11 mouse cellular contexts compared by ENCODE assay signal in the genomic region with DNA sequence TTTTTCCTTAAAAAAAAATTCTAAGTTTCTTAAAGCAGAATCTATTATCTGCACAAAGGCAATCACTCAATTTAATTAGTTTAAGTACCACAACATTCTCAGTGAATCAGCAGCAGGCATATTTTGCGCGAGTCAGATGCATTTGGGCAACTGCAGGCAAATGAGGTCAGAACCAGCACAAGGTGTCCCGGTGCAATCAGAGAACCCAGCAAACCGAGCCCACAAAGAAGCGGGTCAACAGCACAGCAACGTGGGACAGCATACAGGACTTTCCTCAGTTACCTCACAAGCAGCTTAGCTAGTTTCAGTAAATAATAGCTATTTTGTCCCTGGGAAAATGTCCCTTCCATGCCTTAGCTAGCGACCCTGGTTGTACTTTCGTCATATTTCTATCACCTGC. TPM values are rescaled to one million over a fixed set of nuclear protein-coding genes. Genes with fewer than 3 reads are reported as not detected.
DNase-seq lines count a peak whose midpoint lies in the region; ATAC-seq and TF ChIP-seq lines count a peak whose summit lies in the region.
"Had no signal": no experiment of that assay in that cellular context is flagged by ENCODE, and none has a peak within 500 bp of the region (broad histone marks: within the 10 kb centered on the region; RNA-seq: fewer than 3 reads in every experiment).

No protein-coding gene starts in this region.

- no peak overlapping the region for H3K9ac ChIP-seq in limb, embryonic 12.5 days (replicated peaks)
- H3K9ac ChIP-seq in embryonic facial prominence, embryonic 15.5 days = no peak overlapping the region
- no peak overlapping the region for H3K9ac ChIP-seq in limb, embryonic 14.5 days (ENCODE audit: low read depth, low read length, severe bottlenecking)
- H3K9ac ChIP-seq in hindbrain, embryonic 12.5 days = no peak overlapping the region
- H3K9ac ChIP-seq: liver, embryonic 15.5 days had no signal

- no peak for TF ChIP-seq POLR2A in limb, embryonic 14.5 days (IDR thresholded peaks at IDR 0.05; ENCODE audit: borderline replicate concordance, extremely low read depth, insufficient read depth, insufficient read length)

- H3K36me3 ChIP-seq in limb, embryonic 12.5 days = no peaks in the 10 kb centered on the region
- H3K36me3 ChIP-seq in limb, embryonic 10.5 days = no peaks in the 10 kb centered on the region
- H3K36me3 ChIP-seq in embryonic facial prominence, embryonic 15.5 days = no peaks in the 10 kb centered on the region
- no peaks in the 10 kb centered on the region for H3K36me3 ChIP-seq in limb, embryonic 14.5 days (ENCODE audit: control insufficient read depth, insufficient read depth, low read length)
- H3K36me3 ChIP-seq in hindbrain, embryonic 12.5 days = no peaks in the 10 kb centered on the region
- H3K36me3 ChIP-seq: liver, embryonic 15.5 days had no signal

- H3K4me3 ChIP-seq in limb, embryonic 12.5 days (replicated peaks) = no peak overlapping the region
- H3K4me3 ChIP-seq in limb, embryonic 10.5 days = no peak overlapping the region
- H3K4me3 ChIP-seq in embryonic facial prominence, embryonic 15.5 days (replicated peaks) = peak overlapping the region; percentile 37
- H3K4me3 ChIP-seq in limb, embryonic 14.5 days (replicated peaks; ENCODE audit: low read length) = peak overlapping the region; percentile 21; the same call in 1 of the 2 replicates
- no peak overlapping the region for H3K4me3 ChIP-seq in hindbrain, embryonic 12.5 days

- WGBS in limb, embryonic 12.5 days = 65% methylated on average over 8 of the region's 8 CpGs
- 71% methylated on average over 8 of the region's 8 CpGs for WGBS in limb, embryonic 10.5 days
- 58% methylated on average over 8 of the region's 8 CpGs for WGBS in embryonic facial prominence, embryonic 15.5 days
- 61% methylated on average over 8 of the region's 8 CpGs for WGBS in limb, embryonic 14.5 days
- 74% methylated on average over 8 of the region's 8 CpGs for WGBS in hindbrain, embryonic 12.5 days

- no peaks in the 10 kb centered on the region for H3K27me3 ChIP-seq in limb, embryonic 12.5 days
- no peaks in the 10 kb centered on the region for H3K27me3 ChIP-seq in limb, embryonic 10.5 days (ENCODE audit: low read depth, poor library complexity, severe bottlenecking)
- H3K27me3 ChIP-seq in embryonic facial prominence, embryonic 15.5 days = no peaks in the 10 kb centered on the region
- H3K27me3 ChIP-seq in limb, embryonic 14.5 days (ENCODE audit: control insufficient read depth, insufficient read depth, low read length) = no peaks in the 10 kb centered on the region
- H3K27me3 ChIP-seq in hindbrain, embryonic 12.5 days = no peaks in the 10 kb centered on the region
- H3K27me3 ChIP-seq: forebrain, embryonic 13.5 days had no signal

- peak; percentile 81 to 94 for DNase-seq in adrenal gland, adult (ENCODE audit: inconsistent age in 2 of 2, low spot score in 1 of 2)
- no peak for DNase-seq in adrenal gland, postnatal 4 days (ENCODE audit: low spot score in 2 of 2)
- no peak for DNase-seq in limb, embryonic 10.5 days (ENCODE audit: low spot score)
- no peak for DNase-seq in limb, embryonic 14.5 days (ENCODE audit: low spot score)
- no peak for DNase-seq in cerebellum, postnatal 14 days
- DNase-seq: cerebellum, adult 2 months had no signal

- no peak for ATAC-seq in limb, embryonic 12.5 days (ENCODE audit: insufficient number of reproducible peaks, insufficient read depth, low FRiP score, low TSS enrichment, low read depth)
- no peak for ATAC-seq in embryonic facial prominence, embryonic 15.5 days (ENCODE audit: insufficient number of reproducible peaks, low FRiP score, low TSS enrichment, low read depth)
- ATAC-seq in limb, embryonic 14.5 days (ENCODE audit: low FRiP score, low read depth) = no peak
- no peak for ATAC-seq in hindbrain, embryonic 12.5 days (ENCODE audit: low FRiP score)

- H3K9me3 ChIP-seq in limb, embryonic 12.5 days = no peaks in the 10 kb centered on the region
- H3K9me3 ChIP-seq in limb, embryonic 10.5 days (replicated peaks) = no peaks in the 10 kb centered on the region
- H3K9me3 ChIP-seq in embryonic facial prominence, embryonic 15.5 days (replicated peaks) = no peaks in the 10 kb centered on the region
- H3K9me3 ChIP-seq in limb, embryonic 14.5 days (ENCODE audit: control insufficient read depth, low read length) = no peaks in the 10 kb centered on the region
- H3K9me3 ChIP-seq in hindbrain, embryonic 12.5 days (replicated peaks) = no peaks in the 10 kb centered on the region
- H3K9me3 ChIP-seq: forebrain, embryonic 13.5 days; liver, embryonic 15.5 days had no signal

- peaks cover 16% of the 10 kb centered on the region for H3K4me1 ChIP-seq in limb, embryonic 12.5 days (replicated peaks)
- peaks cover 15% of the 10 kb centered on the region for H3K4me1 ChIP-seq in limb, embryonic 10.5 days
- peaks cover 12% of the 10 kb centered on the region for H3K4me1 ChIP-seq in embryonic facial prominence, embryonic 15.5 days
- peaks cover 10% of the 10 kb centered on the region for H3K4me1 ChIP-seq in limb, embryonic 14.5 days (ENCODE audit: control insufficient read depth, insufficient read depth, low read length)
- peaks cover 7% of the 10 kb centered on the region for H3K4me1 ChIP-seq in hindbrain, embryonic 12.5 days
- H3K4me1 ChIP-seq: liver, embryonic 15.5 days had no signal

- H3K4me2 ChIP-seq in limb, embryonic 12.5 days = peak overlapping the region; percentile 56; the same call in 1 of the 2 replicates
- peak overlapping the region; percentile 50 for H3K4me2 ChIP-seq in embryonic facial prominence, embryonic 15.5 days (replicated peaks)
- 0 out of 2 replicates have a peak overlapping the region, but pooled peaks have one; percentile 1 for H3K4me2 ChIP-seq in limb, embryonic 14.5 days (replicated peaks; ENCODE audit: low read depth, low read length, severe bottlenecking)
- H3K4me2 ChIP-seq in hindbrain, embryonic 12.5 days (replicated peaks) = no peak overlapping the region

- H3K27ac ChIP-seq in limb, embryonic 12.5 days = no peak overlapping the region
- H3K27ac ChIP-seq in limb, embryonic 10.5 days = no peak overlapping the region
- no peak overlapping the region for H3K27ac ChIP-seq in embryonic facial prominence, embryonic 15.5 days (replicated peaks)
- no peak overlapping the region for H3K27ac ChIP-seq in limb, embryonic 14.5 days (replicated peaks; ENCODE audit: low read depth, low read length)
- H3K27ac ChIP-seq in hindbrain, embryonic 12.5 days = no peak overlapping the region
- H3K27ac ChIP-seq: forebrain, embryonic 13.5 days; liver, embryonic 15.5 days had no signal

RNA-seq across cellular contexts. Expression of a gene that starts 35.9 kb away (rescaled TPM):
- 10 to 100 TPM; 54.2 to 55.2 TPM for total RNA-seq in adrenal gland, postnatal 4 days (2021)
- 1.6 and 2.5 TPM in 2 replicates for polyA plus RNA-seq in limb, embryonic 12.5 days (2016; fragmentation: Nextera tagmentation; extraction: Ambion mirVana)
- 0.75 and 0.88 TPM in 2 replicates for polyA plus RNA-seq in limb, embryonic 10.5 days (2016; fragmentation: Nextera tagmentation; extraction: Ambion mirVana)
- 7.6 and 10.6 TPM in 2 replicates for polyA plus RNA-seq in embryonic facial prominence, embryonic 15.5 days (2015; fragmentation: Nextera tagmentation; extraction: Ambion mirVana)
- 3.4 and 4.9 TPM in 2 replicates for polyA plus RNA-seq in limb, embryonic 14.5 days (2012; rRNA removed)
- 5.8 and 6.0 TPM in 2 replicates for polyA plus RNA-seq in limb, embryonic 14.5 days (2014; fragmentation: Nextera tagmentation; extraction: Ambion mirVana)
- 3.8 and 4.2 TPM in 2 replicates for polyA plus RNA-seq in hindbrain, embryonic 12.5 days (2016; fragmentation: Nextera tagmentation; extraction: Ambion mirVana)

Comparison
In these comparisons a context has a peak if more than half of its experiments do, and no peak if none do; other contexts are left out.
1. DNase-seq: peak in adrenal gland, adult (2 of 2); none in adrenal gland, postnatal 4 days (0 of 2), limb, embryonic 10.5 days (single experiment), limb, embryonic 14.5 days (single experiment) and cerebellum, postnatal 14 days (0 of 2).
2. H3K4me3 ChIP-seq: peak in embryonic facial prominence, embryonic 15.5 days (single experiment) and limb, embryonic 14.5 days (single experiment); none in limb, embryonic 12.5 days (single experiment), limb, embryonic 10.5 days (single experiment) and hindbrain, embryonic 12.5 days (single experiment).